ENCODE assay signal across 8 mouse cellular contexts in genomic region chr15:12549919-12550305, GRCm38 (mm10).
DNase-seq lines count a peak whose midpoint lies in the region; ATAC-seq lines count a peak whose summit lies in the region.

No protein-coding gene starts in this region.

- WGBS in hindbrain, embryonic 13.5 days: 1% methylated on average over 13 of the region's 13 CpGs
- WGBS in midbrain, embryonic 15.5 days: 2% methylated on average over 13 of the region's 13 CpGs

- peak overlapping the region; percentile 77; the same call in 1 of the 2 replicates for H3K9ac ChIP-seq in hindbrain, embryonic 13.5 days
- H3K9ac ChIP-seq in midbrain, embryonic 15.5 days: peak overlapping the region; percentile 57; the same call in 1 of the 2 replicates

- H3K27ac ChIP-seq in hindbrain, embryonic 13.5 days: no peak overlapping the region
- H3K27ac ChIP-seq in midbrain, embryonic 15.5 days: peak overlapping the region; percentile 45; the same call in 1 of the 2 replicates

- ATAC-seq in hindbrain, embryonic 13.5 days (ENCODE audit: low FRiP score): no peak
- ATAC-seq in midbrain, embryonic 15.5 days (replicated peaks): 0 out of 2 replicates have a peak, but pooled peaks have one; percentile 13

- H3K9me3 ChIP-seq in hindbrain, embryonic 13.5 days: no peaks in the 10 kb centered on the region
- no peaks in the 10 kb centered on the region for H3K9me3 ChIP-seq in midbrain, embryonic 15.5 days

- peak overlapping the region; percentile 49 for H3K4me3 ChIP-seq in hindbrain, embryonic 13.5 days
- H3K4me3 ChIP-seq in midbrain, embryonic 15.5 days: peak overlapping the region; percentile 47

- H3K36me3 ChIP-seq in hindbrain, embryonic 13.5 days: no peaks in the 10 kb centered on the region
- no peaks in the 10 kb centered on the region for H3K36me3 ChIP-seq in midbrain, embryonic 15.5 days (replicated peaks)

- DNase-seq in 3T3-L1 (ENCODE audit: low read depth, low spot score): peak; percentile 13
- peak; percentile 30 for DNase-seq in adrenal gland, postnatal 25 days
- DNase-seq in gastrocnemius, adult 18-20 months (ENCODE audit: low spot score): peak; percentile 80
- DNase-seq in liver: peak; percentile 33
- DNase-seq in urinary bladder, postnatal 4 days (ENCODE audit: low spot score in 2 of 2): peak; percentile 48 to 71
- DNase-seq in layer of hippocampus, postnatal 36 days: no peak

- peak overlapping the region; percentile 94 for H3K4me2 ChIP-seq in hindbrain, embryonic 13.5 days
- peak overlapping the region; percentile 99 for H3K4me2 ChIP-seq in midbrain, embryonic 15.5 days

- H3K27me3 ChIP-seq in hindbrain, embryonic 13.5 days: peaks cover 3% of the 10 kb centered on the region; the same call in 1 of the 2 replicates
- H3K27me3 ChIP-seq in midbrain, embryonic 15.5 days (replicated peaks): peaks cover 3% of the 10 kb centered on the region; the same call in 1 of the 2 replicates

- peaks cover 23% of the 10 kb centered on the region for H3K4me1 ChIP-seq in hindbrain, embryonic 13.5 days (replicated peaks)
- peaks cover 27% of the 10 kb centered on the region for H3K4me1 ChIP-seq in midbrain, embryonic 15.5 days

Comparison
In these comparisons a context has a peak if more than half of its experiments do, and no peak if none do; other contexts are left out.
1. DNase-seq: peak in 3T3-L1 (single experiment), adrenal gland, postnatal 25 days (single experiment), gastrocnemius, adult 18-20 months (single experiment), liver (single experiment) and urinary bladder, postnatal 4 days (2 of 2); none in layer of hippocampus, postnatal 36 days (0 of 2).